Mouse (Mus musculus): ENCODE data around the gene Cnnm2.

Gene Cnnm2

GRCm38 (mm10) chr19:46848381-46849268, 87.2 kb downstream of the Cnnm2 start:
- DNase-seq (ENCODE audit: low read depth, low spot score) = no peak

DNA sequence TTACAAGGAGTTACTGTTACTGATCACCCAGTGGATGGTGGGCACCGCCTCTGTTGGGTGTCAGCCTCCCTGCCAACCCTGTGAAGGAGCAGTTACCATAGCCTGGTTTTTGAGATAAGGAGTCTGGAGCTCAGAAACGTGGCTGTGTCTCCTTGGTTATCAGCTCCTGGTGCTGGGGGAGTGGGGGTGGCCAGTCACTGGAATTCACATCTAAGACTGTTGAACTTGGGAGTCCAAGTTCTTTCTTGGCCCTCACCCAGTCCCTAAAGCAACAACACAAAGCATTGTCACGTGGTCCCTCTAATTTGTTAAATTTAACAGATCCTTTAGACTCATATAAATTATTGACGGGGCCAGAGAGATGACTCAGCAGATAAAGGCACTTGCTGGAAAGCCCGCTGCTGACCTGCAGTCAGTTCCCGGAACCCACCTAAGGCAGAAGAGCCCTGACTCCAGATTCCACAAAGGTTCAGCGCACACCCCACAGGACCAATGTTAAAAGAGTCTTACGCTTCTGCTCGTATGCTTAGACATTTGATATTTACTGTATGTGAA, 88.1 kb downstream of the Cnnm2 start:
- DNase-seq (ENCODE audit: low read depth, low spot score) = no peak

DNA sequence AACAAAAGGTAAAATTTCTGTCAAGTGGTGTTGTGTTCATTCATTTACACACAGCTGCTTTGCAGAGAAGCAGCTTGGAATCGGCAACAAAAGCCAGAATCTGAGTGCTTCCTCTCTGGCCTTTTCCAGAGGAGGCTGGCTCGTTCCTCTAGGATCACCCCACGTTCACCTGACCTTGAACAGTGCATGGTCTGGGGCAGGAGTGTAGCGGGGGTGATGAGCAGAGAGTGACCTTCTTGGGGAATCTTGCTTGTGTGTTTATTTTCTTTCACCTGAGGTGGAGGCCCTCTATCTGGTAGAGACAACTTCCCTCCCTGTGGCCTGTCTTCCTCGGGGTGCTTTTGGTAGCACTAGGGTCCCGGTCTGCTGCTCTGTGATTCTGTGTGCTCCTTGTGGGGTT, 94.8 kb downstream of the Cnnm2 start:
- DNase-seq (ENCODE audit: low read depth, low spot score) = no peak

- DNase-seq (ENCODE audit: low read depth, low spot score) = no peak
Measured at GRCm38 (mm10) chr19:46856780-46857179, 95.4 kb downstream of the Cnnm2 start.

- peak; percentile 58 for DNase-seq (ENCODE audit: low read depth, low spot score)
Measured at GRCm38 (mm10) chr19:46857277-46857989, 96.0 kb downstream of the Cnnm2 start.

DNA sequence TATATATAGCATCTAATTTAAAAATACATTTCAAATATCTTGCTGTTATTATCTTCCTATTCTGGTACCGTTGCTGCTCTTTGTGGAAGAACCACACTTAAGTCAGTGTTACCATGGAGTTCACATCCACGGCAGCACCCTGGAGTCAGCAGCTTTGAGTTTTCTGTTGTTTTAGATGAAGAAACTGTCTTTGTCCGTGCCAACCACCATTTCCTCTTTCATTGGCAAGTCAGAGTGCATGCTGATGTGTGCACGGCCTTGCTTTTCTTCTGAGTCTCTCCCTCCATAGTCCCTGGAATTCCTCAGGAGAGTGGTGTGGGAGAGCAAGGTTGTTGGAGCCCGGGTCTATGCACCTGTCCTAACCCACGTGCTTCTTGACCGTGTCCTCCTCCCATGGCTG, 96.8 kb downstream of the Cnnm2 start:
- DNase-seq (ENCODE audit: low read depth, low spot score) = no peak

- DNase-seq (ENCODE audit: low read depth, low spot score) = no peak
Measured at GRCm38 (mm10) chr19:46862556-46862955, 101.2 kb downstream of the Cnnm2 start.

DNA sequence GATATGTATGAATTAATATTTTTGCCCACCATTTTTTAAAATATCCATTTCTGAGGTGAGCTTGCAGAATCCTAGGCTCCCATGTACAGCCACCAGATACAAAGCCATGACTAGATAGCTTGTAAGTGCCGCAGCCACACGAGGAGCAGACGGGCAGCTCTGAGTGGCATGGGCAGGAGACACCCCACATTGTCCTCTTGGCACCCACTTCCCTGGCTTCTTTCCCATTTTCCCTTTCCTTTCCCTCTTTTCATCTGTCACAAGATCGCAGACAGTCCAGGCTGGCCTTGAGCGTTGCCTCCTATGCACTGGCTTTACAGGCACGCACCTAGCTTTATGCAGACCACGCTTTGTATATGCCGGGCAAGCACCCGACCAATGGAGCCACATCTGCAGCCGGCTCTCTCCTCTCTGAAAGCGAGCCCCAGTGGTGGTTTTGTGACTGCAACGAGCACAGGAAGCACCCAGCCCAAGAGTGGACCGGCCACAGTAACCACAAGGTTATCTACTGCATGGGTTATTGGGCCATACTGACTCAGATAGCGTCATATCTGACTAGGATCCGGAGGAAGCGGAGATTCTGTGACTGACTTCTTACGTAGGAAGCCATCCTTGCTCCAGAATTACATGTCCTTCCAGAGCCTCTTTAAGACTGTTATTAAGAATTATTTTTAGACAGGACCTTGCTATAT, 102.0 kb downstream of the Cnnm2 start:
- DNase-seq (ENCODE audit: low read depth, low spot score) = no peak

- DNase-seq (ENCODE audit: low read depth, low spot score) = no peak
Measured at GRCm38 (mm10) chr19:46864079-46864478, 102.7 kb downstream of the Cnnm2 start.

- no peak for DNase-seq (ENCODE audit: low read depth, low spot score)
Measured at GRCm38 (mm10) chr19:46864731-46865331, 103.4 kb downstream of the Cnnm2 start.

DNA sequence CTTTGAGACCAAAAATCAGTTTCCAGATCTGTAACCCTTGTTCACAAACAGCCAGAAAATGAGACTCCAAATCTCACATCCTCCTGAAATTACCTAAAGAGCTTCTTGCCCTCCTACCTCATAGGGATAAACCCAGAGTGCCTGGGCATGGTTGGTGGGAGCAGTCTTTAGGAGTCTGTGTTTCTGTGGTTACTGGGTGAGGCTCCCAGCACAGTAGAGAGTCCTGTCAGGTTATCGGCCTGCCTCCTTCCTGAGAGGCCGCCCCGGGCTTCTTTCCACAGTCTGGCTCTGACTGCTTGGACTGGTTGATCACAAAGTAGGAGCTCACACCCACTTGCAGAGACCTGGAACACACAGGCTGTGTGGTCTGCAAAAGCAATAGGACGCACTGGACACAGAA, 104.0 kb downstream of the Cnnm2 start:
- DNase-seq (ENCODE audit: low read depth, low spot score) = no peak

GRCm38 (mm10) chr19:46869049-46869448, 107.7 kb downstream of the Cnnm2 start:
- no peak for DNase-seq (ENCODE audit: low read depth, low spot score)

- DNase-seq (ENCODE audit: low read depth, low spot score) = peak; percentile 64
Measured at GRCm38 (mm10) chr19:46869526-46869925, 108.1 kb downstream of the Cnnm2 start.

DNA sequence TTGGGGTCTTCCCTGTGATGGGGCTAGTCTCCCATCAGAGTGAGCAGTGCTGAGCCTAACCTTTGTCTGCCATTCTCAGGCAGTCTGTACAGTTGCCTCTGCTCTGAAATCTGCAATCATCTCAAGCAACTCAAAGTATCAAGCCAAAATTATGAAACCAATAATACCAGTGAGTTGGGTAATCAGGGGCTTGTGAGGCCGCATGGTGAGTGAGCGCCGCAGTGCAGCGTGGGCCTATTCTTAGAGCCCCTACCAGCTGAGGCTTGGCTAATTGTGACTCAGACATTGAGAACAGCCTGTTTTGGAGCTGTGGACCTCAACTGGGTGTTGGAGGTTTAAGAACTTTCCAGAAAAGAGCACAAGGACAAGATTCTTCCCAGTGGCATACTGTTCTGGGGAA, 109.7 kb downstream of the Cnnm2 start:
- DNase-seq (ENCODE audit: low read depth, low spot score) = no peak

DNA sequence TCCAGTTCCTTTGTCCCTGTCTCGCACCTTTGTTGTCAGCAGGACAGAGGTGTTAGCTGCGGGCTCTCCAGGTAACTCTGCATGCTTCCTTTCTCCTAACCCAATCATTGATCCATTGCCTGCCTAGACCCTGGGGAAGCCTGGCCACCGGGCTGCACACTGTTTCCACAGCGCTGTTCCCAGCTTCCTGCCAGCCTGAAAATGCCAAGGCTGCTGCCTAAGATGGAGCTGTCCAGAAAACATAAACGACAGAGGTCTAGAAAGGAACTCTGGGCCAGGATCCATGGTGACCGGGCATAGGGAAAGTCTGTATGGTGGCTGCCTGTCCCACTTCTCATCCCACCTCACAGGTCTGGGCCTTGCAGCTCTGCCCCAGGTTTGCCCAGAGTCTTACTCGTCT, 110.3 kb downstream of the Cnnm2 start:
- DNase-seq (ENCODE audit: low read depth, low spot score) = no peak

- DNase-seq (ENCODE audit: low read depth, low spot score) = no peak
Measured at GRCm38 (mm10) chr19:46873924-46874323, 112.5 kb downstream of the Cnnm2 start.

GRCm38 (mm10) chr19:46875790-46876189, 114.4 kb downstream of the Cnnm2 start:
- peak; percentile 56 for DNase-seq (ENCODE audit: low read depth, low spot score)

GRCm38 (mm10) chr19:46877886-46878285, 116.5 kb downstream of the Cnnm2 start:
- no peak for DNase-seq (ENCODE audit: low read depth, low spot score)

GRCm38 (mm10) chr19:46878346-46878745, 117.0 kb downstream of the Cnnm2 start:
- peak; percentile 36 for DNase-seq (ENCODE audit: low read depth, low spot score)

GRCm38 (mm10) chr19:46879876-46880275, 118.5 kb downstream of the Cnnm2 start:
- DNase-seq (ENCODE audit: low read depth, low spot score) = no peak

DNA sequence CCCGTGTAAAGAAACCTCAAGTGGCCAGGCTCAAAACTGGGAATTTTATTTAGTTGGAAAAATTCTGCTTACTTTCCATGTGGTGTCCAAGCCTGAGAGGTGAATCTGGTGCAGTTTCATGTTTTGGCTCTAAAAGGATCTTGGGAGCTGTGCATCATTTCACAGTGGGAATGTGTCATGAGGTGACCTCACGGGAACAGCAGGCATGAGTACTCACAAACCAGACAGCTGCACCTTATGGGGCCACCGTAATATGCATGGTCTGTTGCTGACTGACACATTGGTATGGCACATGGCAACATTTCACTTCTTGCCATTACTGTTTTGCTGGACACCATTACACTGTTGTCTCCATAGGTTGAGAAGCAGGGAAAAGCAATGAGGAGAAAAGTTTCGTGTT, 124.0 kb downstream of the Cnnm2 start:
- no peak for DNase-seq (ENCODE audit: low read depth, low spot score)

GRCm38 (mm10) chr19:46886826-46887225, 125.4 kb downstream of the Cnnm2 start:
- no peak for DNase-seq (ENCODE audit: low read depth, low spot score)

All from retina, postnatal 7 days (tissue).